Mouse (Mus musculus) skeletal muscle tissue, adult 2 months (tissue): ENCODE data around the gene Zmiz1.

Source experiments
- DNase-seq: peaks from one replicate; pipeline ENCODE4 v3.0.0-alpha.2; 2012; ENCODE audit warnings: low read depth, low spot score

Gene Zmiz1

GRCm38 (mm10) chr14:25533631-25534395 lies 74.8 kb downstream of the Zmiz1 start:
- DNase-seq = peak; percentile 73

DNA sequence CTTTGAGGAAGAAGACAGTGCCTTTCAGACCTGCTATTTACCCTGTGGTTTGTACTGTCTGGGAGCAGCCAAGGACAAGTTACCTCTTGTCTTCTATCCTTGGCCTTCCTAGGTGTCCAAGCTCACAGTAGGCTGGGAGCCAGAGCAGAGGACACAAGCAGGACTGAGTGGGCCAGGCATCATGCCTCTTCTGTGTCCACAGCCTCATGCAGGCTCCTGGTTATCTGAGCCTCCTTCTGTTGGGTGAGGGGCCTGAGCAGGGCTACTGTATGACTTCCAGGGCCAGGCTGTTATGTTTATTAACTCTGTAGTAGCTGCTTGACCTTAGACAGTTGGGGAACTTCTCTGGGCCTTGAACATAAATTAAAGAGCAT lies 75.4 kb downstream of the Zmiz1 start:
- DNase-seq = no peak

DNA sequence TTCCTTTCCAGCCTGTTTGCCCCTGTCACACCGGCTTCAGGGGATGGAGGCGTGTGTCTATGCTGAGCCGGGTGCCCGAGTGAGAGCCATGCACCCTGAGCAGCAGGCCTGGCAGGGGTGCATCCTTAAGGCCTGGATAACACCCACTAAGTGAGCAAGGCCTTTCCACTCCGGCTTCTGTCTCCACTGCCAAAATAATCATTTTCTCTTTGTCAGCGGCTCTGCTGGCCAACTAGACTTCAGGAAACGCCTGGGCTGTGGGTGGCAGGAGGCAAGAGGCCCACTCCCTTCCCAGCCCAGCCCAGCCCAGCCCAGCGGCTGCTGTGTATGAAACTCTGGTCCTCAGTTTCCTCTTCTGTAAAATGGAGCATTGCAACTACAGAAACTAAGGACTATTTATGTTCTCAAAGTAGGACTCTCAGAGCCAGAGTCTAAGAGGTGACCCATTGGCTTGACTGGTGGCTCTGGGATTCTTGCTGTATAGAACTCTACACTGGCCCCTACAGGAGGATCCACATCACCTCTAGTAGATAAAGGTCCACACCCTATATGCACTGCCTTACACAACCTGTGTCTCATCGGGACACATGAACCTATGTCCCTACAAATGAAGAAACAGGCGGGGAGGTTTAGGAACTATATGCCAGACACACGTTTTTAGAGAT lies 76.1 kb downstream of the Zmiz1 start:
- no peak for DNase-seq

- no peak for DNase-seq
Measured at GRCm38 (mm10) chr14:25535583-25535943, 76.6 kb downstream of the Zmiz1 start.

DNA sequence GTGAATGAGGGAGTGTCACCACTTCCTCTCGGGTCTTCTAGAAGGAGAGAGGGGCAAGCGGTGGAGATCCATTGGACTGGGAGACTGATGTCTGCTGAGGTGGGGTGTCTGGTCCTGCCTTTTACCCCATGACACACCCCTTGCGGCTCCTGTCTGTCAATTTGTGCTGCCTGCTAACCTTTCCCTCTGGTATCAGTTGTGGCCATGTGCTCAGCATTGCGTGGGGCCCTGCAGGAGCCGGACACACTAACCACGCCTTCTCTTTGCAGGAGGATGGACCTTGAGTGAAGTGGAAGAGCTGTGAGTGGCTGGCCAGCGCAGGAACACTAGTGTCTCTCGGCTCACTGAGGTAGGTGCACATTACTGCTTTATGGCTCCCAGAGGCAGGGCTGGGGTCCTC lies 77.5 kb downstream of the Zmiz1 start:
- DNase-seq = no peak

- no peak for DNase-seq
Measured at GRCm38 (mm10) chr14:25537351-25537750, 78.4 kb downstream of the Zmiz1 start.

DNA sequence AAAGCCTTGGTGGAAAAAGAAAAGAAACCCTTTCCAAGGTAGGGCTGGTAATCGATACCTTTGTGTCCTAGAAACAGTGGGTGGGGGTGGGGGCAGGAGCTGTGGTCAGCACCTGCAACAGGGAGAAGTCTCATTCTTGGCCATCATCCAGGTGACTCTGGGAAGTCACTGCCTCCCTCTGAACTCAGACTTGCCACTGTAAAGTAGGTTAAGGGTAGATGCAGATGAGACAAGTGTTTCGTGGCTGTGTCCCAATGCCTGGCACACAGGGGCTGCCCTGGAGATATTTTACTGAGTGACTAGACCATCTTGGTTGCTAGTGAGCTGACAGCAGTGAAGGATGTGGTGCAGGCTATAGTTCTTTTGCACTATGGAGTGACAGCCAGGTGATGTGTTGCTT lies 79.5 kb downstream of the Zmiz1 start:
- no peak for DNase-seq

DNA sequence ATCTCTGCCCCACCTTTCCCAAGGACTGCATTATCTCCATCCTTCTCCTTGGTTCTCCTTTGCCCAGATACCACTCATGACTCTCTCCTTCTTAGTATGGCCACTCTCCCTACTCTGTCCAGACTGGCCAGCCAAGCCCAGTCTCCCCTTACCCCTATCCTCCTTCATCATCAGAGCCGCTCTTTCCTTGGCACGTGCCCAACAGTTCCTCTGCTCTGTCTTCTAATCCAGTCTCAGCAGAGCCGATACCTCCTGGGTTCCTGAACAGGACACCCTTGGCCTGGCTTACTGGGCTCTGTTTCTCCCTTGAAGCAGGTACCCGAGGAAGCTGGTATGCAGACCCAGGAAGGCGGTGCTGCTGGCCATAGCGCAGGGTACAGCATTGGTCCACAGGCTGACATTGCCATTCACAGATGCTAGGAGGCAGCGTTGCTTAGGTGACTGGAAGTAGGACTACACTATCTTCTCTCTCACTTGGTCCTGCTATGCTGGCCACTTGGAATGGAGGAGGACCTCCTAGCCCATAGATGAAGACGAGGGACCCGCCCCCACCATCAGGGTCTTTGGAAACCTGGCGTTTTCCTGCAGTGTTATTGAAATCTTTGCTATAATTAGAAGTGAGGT lies 80.6 kb downstream of the Zmiz1 start:
- no peak for DNase-seq

DNA sequence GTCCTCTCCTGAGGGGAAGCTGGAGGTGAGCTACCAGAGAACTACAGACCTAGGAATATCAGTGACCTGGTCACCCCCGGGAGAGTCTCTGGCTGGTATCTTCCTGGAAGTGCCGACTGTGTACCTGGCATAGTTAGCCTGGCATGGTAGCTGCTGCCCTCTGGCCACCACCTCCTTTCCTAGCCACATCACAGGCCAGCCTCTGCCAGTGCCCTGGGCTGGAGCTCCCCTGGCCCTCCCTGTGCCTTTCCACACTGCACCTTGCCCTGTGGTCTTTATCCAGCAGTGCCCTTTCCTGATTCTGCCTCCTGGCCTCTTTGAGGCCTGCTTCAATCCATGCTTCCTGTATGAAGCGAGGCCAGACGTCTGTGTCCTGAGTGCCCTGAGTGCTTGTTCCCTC lies 81.2 kb downstream of the Zmiz1 start:
- no peak for DNase-seq

GRCm38 (mm10) chr14:25541213-25541612 lies 82.2 kb downstream of the Zmiz1 start:
- DNase-seq = no peak

- no peak for DNase-seq
Measured at GRCm38 (mm10) chr14:25543098-25543497, 84.1 kb downstream of the Zmiz1 start.

DNA sequence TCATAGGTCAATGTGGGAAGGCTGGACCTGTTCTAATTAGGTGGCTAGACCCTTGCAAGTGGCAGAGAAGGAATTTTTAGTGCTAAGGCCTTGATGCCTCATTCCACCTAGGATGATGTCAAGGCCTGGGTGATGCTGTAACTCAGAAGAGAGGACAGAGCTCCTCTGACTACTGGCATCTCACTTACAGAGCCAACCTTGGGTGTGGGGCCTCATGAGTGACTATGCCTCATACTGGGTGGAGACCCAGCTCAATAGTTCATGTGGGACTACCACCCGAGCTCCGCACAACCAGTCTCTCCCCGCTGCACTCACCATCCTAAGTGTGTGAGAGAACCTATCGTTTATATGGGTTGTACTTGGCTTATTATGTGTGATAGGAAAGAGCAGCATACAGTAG lies 84.9 kb downstream of the Zmiz1 start:
- DNase-seq = no peak

DNA sequence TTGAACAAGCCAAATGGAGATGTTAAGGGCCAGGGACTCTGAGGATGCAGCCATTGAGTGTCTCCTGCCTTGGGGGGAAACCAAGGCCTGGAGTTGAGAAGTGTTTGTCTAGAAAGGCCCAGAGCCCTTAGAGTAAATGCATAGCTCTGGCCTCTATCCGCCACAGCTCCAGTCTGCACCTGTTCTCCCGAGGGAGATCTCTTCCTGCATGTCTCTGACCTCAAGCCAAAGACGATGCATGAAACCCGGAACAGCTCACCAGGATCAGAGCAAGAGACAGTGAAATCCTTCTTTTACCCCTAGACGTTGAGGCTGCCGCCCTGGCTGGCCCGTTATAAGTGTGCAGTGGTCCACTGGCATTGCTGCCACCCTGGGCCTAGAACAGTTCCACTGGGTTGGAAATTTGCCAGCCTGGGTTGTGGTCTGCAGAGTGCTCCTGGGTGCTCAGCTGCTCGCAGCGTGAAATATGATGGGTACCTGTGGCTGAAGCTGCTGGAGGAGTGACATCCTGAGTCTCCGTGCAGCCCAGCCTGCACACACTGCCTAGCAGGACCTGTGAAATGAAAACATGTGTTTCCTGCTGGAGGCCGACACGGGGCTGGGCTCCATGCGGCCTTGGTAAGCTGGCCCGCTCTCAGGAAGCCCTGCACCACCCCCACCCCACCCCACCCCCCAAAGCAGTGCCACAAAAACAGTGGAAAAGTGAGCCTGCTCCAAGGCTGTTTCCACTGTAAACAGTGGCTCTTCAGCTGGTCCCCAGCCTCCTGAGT lies 88.1 kb downstream of the Zmiz1 start:
- no peak for DNase-seq

- no peak for DNase-seq
Measured at GRCm38 (mm10) chr14:25547882-25548281, 88.9 kb downstream of the Zmiz1 start.

DNA sequence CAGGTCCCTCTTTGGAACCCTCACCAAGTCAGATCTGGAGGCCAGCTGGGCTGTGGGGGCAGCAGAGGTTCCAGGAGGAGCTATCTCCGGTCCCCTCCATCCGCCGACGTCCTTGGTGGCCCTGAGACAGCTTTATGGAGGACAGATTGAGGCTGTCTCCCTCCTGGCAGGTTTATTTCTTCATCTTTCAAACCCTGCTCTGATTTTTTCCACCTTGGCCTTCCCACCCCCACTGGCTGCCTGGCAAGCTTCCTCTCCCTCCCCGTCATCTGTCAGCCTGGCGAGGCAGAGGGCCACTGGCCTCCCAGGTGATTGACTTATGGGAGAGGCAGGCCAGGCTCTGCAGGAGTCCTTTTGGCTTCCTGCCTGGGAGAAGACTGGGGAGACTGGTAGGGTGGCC lies 89.7 kb downstream of the Zmiz1 start:
- DNase-seq = no peak

GRCm38 (mm10) chr14:25549125-25549524 lies 90.1 kb downstream of the Zmiz1 start:
- no peak for DNase-seq

DNA sequence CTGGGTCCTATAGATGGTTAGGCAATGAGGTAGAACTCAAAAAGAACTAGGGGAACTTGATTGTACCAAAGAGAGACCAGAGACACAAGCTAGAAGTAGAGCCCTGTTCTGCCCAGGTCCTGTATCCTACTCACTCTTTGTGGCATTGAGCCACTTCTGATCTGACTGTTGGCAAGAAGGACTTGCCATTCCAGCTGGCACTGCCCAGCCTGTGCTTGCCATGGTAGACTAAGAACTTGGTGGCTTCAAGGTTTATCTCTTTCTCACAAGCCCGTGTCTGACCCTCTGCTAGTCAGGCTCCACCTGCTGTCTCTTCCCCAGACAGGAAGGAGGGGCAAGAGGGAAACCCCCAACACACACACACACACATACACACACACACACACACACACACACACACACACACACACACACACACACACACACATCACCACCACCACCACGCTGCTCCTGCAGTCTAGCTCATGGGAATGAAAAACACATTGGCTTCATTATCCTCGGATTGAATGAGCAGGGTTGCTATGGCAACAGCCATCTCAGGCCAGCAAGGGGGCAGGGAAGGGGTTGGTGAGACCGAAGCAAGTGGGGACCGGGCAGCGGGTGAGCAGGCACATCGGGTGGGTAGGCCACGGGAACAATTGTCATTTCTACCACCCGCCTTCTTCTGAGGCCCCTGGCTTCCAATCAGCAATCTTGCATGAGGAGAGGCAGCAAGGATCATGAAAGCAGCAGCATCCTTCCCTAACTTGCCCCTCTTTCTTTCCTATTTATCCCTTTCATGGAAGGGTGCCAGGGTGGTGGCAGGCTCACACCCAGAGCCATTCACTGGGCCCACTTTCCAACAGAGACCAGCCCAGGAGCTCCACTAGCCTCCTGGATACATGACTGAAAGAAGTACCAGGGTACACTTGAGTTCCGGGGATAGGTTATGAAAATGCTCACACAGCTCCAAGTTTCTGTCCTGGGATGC lies 91.2 kb downstream of the Zmiz1 start:
- DNase-seq = no peak

DNA sequence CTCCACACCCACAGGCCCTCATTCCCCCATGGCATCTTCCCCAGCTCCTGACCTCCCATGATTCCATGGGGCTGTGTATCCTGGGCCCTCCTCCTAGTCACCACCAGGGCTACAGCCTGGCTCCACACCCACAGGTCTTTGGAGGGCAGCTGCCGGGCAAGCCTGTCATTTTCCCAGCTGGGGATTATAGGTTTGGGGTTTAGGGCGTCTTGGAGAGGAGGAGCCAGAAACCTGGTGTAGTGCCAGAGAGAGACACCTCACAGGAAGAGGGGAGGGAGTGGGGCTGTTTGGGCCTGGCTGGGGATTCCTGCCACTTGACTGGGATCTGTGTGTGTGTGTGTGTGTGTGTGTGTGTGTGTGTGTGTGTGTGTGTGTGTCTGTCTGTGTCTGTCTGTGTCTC lies 92.7 kb downstream of the Zmiz1 start:
- DNase-seq = no peak

- DNase-seq = no peak
Measured at GRCm38 (mm10) chr14:25553382-25553781, 94.4 kb downstream of the Zmiz1 start.

DNA sequence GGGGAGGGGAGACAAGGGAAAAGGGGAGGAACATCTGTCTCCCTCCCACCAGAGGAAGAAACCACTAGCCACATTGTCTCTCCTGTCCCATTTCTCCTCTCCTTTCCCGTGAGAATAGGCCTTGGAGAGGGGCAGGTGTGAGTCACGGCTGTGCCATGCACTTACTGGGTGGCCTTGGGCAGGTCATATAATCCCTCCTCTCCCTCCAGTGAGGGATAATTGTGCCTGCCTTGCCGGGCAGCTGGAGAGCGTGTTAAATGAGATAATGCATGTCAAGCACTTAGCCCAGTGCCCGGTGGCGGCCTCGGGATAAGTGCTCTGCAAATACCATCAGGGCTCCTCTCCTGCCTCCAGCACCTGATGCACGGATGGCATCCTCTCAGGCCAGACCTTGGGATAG lies 95.8 kb downstream of the Zmiz1 start:
- no peak for DNase-seq

DNA sequence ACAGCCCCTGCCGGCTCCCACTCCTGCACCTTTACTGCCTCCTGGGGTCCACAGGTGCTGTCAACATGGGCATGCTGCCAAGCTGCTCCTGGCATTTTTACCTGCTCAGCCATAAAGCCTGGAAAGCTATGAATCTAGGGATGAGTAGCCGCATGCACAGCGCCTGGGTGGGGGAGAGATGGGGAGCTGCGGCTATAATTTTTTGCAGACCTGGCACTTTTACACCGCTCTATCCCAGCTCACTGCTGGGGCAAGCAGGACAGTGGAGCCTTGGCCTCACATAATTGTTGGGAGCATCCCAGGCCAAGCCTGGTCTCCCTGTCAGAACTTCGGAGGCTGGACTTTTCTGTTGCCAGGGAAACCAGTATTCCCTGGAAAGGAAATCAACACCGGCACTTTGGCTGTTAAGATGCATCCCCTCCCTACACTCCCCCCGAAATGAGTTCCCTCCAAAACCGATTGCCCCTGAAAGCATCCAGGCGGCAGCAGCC lies 96.4 kb downstream of the Zmiz1 start:
- no peak for DNase-seq
